Mouse (Mus musculus) induced T-regulatory cell, adult 2 months (primary cell): ENCODE data around the gene Src.
A peak's percentile ranks its signal among the peaks of the same experiment; 100 is the strongest.
"Not testable (repeated sequence)": the region's sequence is repeated elsewhere in the genome, so short reads cannot be mapped to it uniquely, and the experiment has no call there.

Source experiments
- DNase-seq: peaks from one replicate; pipeline ENCODE4 v3.0.0-alpha.2; 2012; ENCODE audit warnings: low read depth

Gene Src

GRCm38 (mm10) chr2:157418206-157418605, at the start of gene Src:
Src (plus strand) TSS chr2:157418444.
- DNase-seq: peak; percentile 18

- DNase-seq: no peak
Observed at GRCm38 (mm10) chr2:157371696-157372095, 46.5 kb upstream of the Src start.

GRCm38 (mm10) chr2:157373681-157374080, 44.6 kb upstream of the Src start:
- DNase-seq: no peak

- no peak for DNase-seq
Observed at GRCm38 (mm10) chr2:157375051-157375450, 43.2 kb upstream of the Src start.

GRCm38 (mm10) chr2:157375794-157376757, 42.2 kb upstream of the Src start:
- DNase-seq: no peak

GRCm38 (mm10) chr2:157376995-157377394, 41.2 kb upstream of the Src start:
- no peak for DNase-seq

- DNase-seq: no peak
Observed at GRCm38 (mm10) chr2:157384836-157385235, 33.4 kb upstream of the Src start.

GRCm38 (mm10) chr2:157388901-157389590, 29.2 kb upstream of the Src start:
- DNase-seq: not testable (repeated sequence)

GRCm38 (mm10) chr2:157389591-157389921, 28.7 kb upstream of the Src start:
- no peak for DNase-seq

GRCm38 (mm10) chr2:157392331-157392730, 25.9 kb upstream of the Src start:
- DNase-seq: no peak

- DNase-seq: no peak
Observed at GRCm38 (mm10) chr2:157393549-157393948, 24.7 kb upstream of the Src start.

- no peak for DNase-seq
Observed at GRCm38 (mm10) chr2:157394868-157395267, 23.4 kb upstream of the Src start.

GRCm38 (mm10) chr2:157395371-157395770, 22.9 kb upstream of the Src start:
- no peak for DNase-seq

GRCm38 (mm10) chr2:157395960-157396359, 22.3 kb upstream of the Src start:
- DNase-seq: no peak

GRCm38 (mm10) chr2:157397376-157397775, 20.9 kb upstream of the Src start:
- no peak for DNase-seq

GRCm38 (mm10) chr2:157398539-157398938, 19.7 kb upstream of the Src start:
- DNase-seq: peak; percentile 31

- DNase-seq: no peak
Observed at GRCm38 (mm10) chr2:157399797-157400196, 18.4 kb upstream of the Src start.

GRCm38 (mm10) chr2:157400491-157400890, 17.8 kb upstream of the Src start:
- peak; percentile 82 for DNase-seq

GRCm38 (mm10) chr2:157401261-157401660, 17.0 kb upstream of the Src start:
- DNase-seq: peak; percentile 71

GRCm38 (mm10) chr2:157407596-157407995, 10.6 kb upstream of the Src start:
- no peak for DNase-seq

- no peak for DNase-seq
Observed at GRCm38 (mm10) chr2:157409793-157410533, 8.3 kb upstream of the Src start.

- DNase-seq: no peak
Observed at GRCm38 (mm10) chr2:157411151-157411693, 7.0 kb upstream of the Src start.
